Mouse (Mus musculus) embryo, embryonic 10.5 days (tissue): ENCODE data around the gene Olfr680-ps1.
"Not testable (repeated sequence)": the region's sequence is repeated elsewhere in the genome, so short reads cannot be mapped to it uniquely, and the experiment has no call there.

Source experiments
- DNase-seq: peaks from one replicate; pipeline ENCODE4 v3.0.0-alpha.2; 2015; ENCODE audit warnings: low spot score

Gene Olfr680-ps1

DNA sequence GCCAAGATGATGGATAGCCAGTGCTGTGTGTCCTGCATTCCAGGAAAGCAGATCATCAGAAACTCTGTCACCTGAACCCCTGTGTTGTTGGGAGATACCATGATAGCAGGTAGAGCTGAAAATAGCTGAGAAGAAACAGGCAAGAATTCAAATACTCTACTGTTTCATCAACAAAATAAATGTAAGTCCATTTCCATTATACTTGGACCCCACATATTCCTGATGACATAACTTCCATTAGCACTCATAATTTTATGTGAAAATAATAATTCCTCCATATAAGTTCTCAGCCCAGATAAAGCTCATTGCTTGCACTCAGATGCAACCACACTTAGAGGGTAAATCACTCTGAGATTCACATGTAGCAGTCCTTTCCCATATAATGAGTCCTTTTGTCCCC lies at the start of gene Olfr680-ps1:
Gene Olfr680-ps1 (minus strand): TSS at position 101 of the 400 bp plus-strand sequence.
- DNase-seq: not testable (repeated sequence)

DNA sequence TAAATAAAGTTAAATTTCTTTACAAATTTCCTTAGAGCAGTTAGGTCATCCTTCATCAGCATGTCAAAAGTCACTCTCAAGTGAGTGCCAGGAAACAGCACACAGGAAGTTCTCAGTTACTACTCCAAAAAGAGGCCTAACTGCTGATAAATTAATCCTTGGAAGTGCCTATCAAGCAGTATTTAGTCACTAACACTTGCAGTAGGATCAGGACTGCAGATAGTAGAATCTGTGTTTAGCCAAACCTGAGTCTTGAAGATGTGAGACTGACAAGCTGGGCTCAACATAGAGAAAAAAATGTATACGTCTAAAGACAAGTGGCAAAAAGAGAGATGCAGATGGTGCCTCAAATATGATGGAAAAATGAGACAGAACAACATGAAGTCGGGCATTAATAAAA lies 48.7 kb upstream of the Olfr680-ps1 start:
- no peak for DNase-seq

GRCm38 (mm10) chr7:105116536-105116935 lies 23.9 kb upstream of the Olfr680-ps1 start, which contains the start of gene Olfr681:
Olfr681 (plus strand) TSS chr7:105116836.
- DNase-seq: no peak

- DNase-seq: no peak
Measured at GRCm38 (mm10) chr7:105080905-105081304, 11.7 kb downstream of the Olfr680-ps1 start, which contains the start of gene Olfr679. Olfr679 (plus strand) TSS chr7:105081205.

DNA sequence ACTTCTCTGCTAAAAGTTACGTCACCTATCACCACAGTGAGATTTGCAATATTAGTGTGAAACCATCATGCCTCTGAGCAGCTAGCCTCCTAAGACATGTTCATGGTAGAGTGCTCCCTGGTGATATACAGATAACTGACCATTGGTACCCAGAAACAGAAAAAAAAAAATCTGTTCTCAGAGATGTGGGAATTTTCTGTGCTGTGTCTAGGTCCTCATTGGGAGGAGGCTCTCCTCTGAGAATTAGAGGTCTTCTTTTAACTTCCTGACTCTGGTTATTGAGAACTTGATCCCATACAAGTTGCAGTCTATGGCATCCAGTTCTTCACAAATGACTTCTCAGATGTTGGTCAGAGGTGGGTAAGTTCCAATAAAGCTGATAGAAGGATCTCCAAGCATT lies 28.4 kb downstream of the Olfr680-ps1 start, which contains the start of gene Olfr678:
Gene Olfr678 (plus strand): TSS at position 301 of the 400 bp plus-strand sequence.
- no peak for DNase-seq

- no peak for DNase-seq
Measured at GRCm38 (mm10) chr7:105058951-105059350, 33.7 kb downstream of the Olfr680-ps1 start.
